Mouse (Mus musculus): ENCODE measurements around the gene Pcsk2. TPM values are rescaled to one million over a fixed set of nuclear protein-coding genes. Genes with fewer than 3 reads are reported as not detected.

Pcsk2 gene
- polyA plus RNA-seq, 1 experiment from 2014 or later = 2.2 TPM

DNA sequence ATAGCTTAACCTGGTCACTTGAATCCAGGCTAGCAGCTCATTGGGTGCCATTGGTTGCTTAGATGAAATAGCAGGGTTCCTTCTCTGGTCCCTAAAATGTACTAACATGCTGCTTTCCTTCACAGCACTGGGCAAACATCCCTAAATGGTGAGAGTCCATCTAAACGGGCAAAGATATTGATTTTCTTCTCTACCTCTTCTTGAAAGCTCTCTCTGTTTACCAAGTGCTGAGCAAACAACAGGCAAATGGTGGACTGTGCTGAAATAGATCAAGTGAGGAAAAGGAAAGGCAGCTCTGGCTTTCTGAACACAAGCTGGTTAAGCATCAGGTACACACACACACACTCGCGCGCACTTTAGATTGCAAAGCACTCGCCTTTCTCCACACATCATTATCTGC is 120.8 kb downstream of the Pcsk2 start:
- DNase-seq (ENCODE audit: low spot score) (no peak), ATAC-seq (replicated peaks; ENCODE audit: low FRiP score) (no peak)
- WGBS = 93% methylated on average over 5 of the region's 5 CpGs
- Histone ChIP-seq H3K36me3 (ENCODE audit: control insufficient read depth, insufficient read depth, low read length) (no peaks in the 10 kb centered on the region), H3K9me3 (ENCODE audit: control insufficient read depth, low read length) (no peaks in the 10 kb centered on the region), H3K27ac (ENCODE audit: low read depth, low read length) (no peak overlapping the region), H3K4me3 (ENCODE audit: low read depth, low read length) (no peak overlapping the region), H3K4me1 (replicated peaks; ENCODE audit: control insufficient read depth, insufficient read depth, low read length) (no peaks in the 10 kb centered on the region), H3K4me2 (ENCODE audit: low read depth, low read length, severe bottlenecking) (no peak overlapping the region), H3K27me3 (ENCODE audit: control insufficient read depth, insufficient read depth, low read length) (no peaks in the 10 kb centered on the region), H3K9ac (ENCODE audit: low read length) (no peak overlapping the region)

- Histone ChIP-seq H3K4me3 (ENCODE audit: low read depth, low read length) (no peak overlapping the region), H3K9ac (ENCODE audit: low read length) (no peak overlapping the region), H3K4me1 (replicated peaks; ENCODE audit: control insufficient read depth, insufficient read depth, low read length) (no peaks in the 10 kb centered on the region), H3K9me3 (ENCODE audit: control insufficient read depth, low read length) (no peaks in the 10 kb centered on the region), H3K36me3 (ENCODE audit: control insufficient read depth, insufficient read depth, low read length) (no peaks in the 10 kb centered on the region), H3K27ac (ENCODE audit: low read depth, low read length) (no peak overlapping the region), H3K27me3 (ENCODE audit: control insufficient read depth, insufficient read depth, low read length) (no peaks in the 10 kb centered on the region), H3K4me2 (ENCODE audit: low read depth, low read length, severe bottlenecking) (no peak overlapping the region)
- no peak for ATAC-seq (replicated peaks; ENCODE audit: low FRiP score)
- 93% methylated on average over 4 of the region's 4 CpGs for WGBS
- no peak for DNase-seq (ENCODE audit: low spot score)
These were observed 131.9 kb downstream of the Pcsk2 start for GRCm38 (mm10) chr2:143677869-143678268.

GRCm38 (mm10) chr2:143679513-143679912 is 133.6 kb downstream of the Pcsk2 start:
- DNase-seq (ENCODE audit: low spot score) (no peak), ATAC-seq (replicated peaks; ENCODE audit: low FRiP score) (no peak)
- H3K9ac ChIP-seq (ENCODE audit: low read length) = no peak overlapping the region
- no peaks in the 10 kb centered on the region for H3K36me3 ChIP-seq (ENCODE audit: control insufficient read depth, insufficient read depth, low read length)
- H3K4me2 ChIP-seq (ENCODE audit: low read depth, low read length, severe bottlenecking) = no peak overlapping the region
- no peaks in the 10 kb centered on the region for H3K27me3 ChIP-seq (ENCODE audit: control insufficient read depth, insufficient read depth, low read length)
- H3K27ac ChIP-seq (ENCODE audit: low read depth, low read length) = no peak overlapping the region
- 34% methylated on average over 2 of the region's 2 CpGs for WGBS
- H3K4me1 ChIP-seq (replicated peaks; ENCODE audit: control insufficient read depth, insufficient read depth, low read length) = no peaks in the 10 kb centered on the region
- no peak overlapping the region for H3K4me3 ChIP-seq (ENCODE audit: low read depth, low read length)
- H3K9me3 ChIP-seq (ENCODE audit: control insufficient read depth, low read length) = no peaks in the 10 kb centered on the region

- H3K27me3 ChIP-seq (ENCODE audit: control insufficient read depth, insufficient read depth, low read length) = no peaks in the 10 kb centered on the region
- DNase-seq (ENCODE audit: low spot score) (no peak), ATAC-seq (replicated peaks; ENCODE audit: low FRiP score) (0 out of 2 replicates have a peak, but pooled peaks have one; percentile 23)
- H3K9me3 ChIP-seq (ENCODE audit: control insufficient read depth, low read length) = no peaks in the 10 kb centered on the region
- no peak overlapping the region for H3K9ac ChIP-seq (ENCODE audit: low read length)
- 0 out of 2 replicates have a peak, but pooled peaks cover 2% of the 10 kb centered on the region for H3K4me1 ChIP-seq (replicated peaks; ENCODE audit: control insufficient read depth, insufficient read depth, low read length)
- no peak overlapping the region for H3K4me2 ChIP-seq (ENCODE audit: low read depth, low read length, severe bottlenecking)
- WGBS = 64% methylated on average over 8 of the region's 8 CpGs
- H3K27ac ChIP-seq (ENCODE audit: low read depth, low read length) = no peak overlapping the region
- H3K36me3 ChIP-seq (ENCODE audit: control insufficient read depth, insufficient read depth, low read length) = no peaks in the 10 kb centered on the region
- no peak overlapping the region for H3K4me3 ChIP-seq (ENCODE audit: low read depth, low read length)
These were observed 136.1 kb downstream of the Pcsk2 start for GRCm38 (mm10) chr2:143681873-143682555.

DNA sequence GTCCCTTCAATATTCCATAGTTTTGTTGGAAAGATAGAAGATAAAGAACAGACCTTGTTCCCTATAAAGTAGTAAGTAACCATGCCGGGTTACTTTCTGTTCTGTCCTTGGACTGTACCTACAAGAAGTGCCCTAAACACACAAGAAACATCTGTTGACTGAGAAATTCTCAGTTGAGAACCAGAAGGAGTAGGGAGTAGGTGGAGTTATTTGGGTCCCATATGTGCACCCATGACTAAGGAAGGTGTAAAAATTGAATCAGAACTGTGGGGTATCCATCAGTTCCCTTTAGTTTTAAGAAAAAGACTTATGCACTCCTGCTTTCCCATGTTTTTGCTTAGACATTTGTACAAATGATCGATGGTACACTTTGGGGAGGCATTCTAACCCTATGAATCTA is 137.6 kb downstream of the Pcsk2 start:
- 0 out of 2 replicates have a peak, but pooled peaks cover 2% of the 10 kb centered on the region for H3K4me1 ChIP-seq (replicated peaks; ENCODE audit: control insufficient read depth, insufficient read depth, low read length)
- ATAC-seq (replicated peaks; ENCODE audit: low FRiP score) (no peak), DNase-seq (ENCODE audit: low spot score) (no peak)
- no peak overlapping the region for H3K9ac ChIP-seq (ENCODE audit: low read length)
- no peaks in the 10 kb centered on the region for H3K27me3 ChIP-seq (ENCODE audit: control insufficient read depth, insufficient read depth, low read length)
- no peaks in the 10 kb centered on the region for H3K9me3 ChIP-seq (ENCODE audit: control insufficient read depth, low read length)
- no peak overlapping the region for H3K4me2 ChIP-seq (ENCODE audit: low read depth, low read length, severe bottlenecking)
- no peak overlapping the region for H3K4me3 ChIP-seq (ENCODE audit: low read depth, low read length)
- WGBS = 89% methylated on average over 2 of the region's 2 CpGs
- H3K27ac ChIP-seq (ENCODE audit: low read depth, low read length) = no peak overlapping the region
- no peaks in the 10 kb centered on the region for H3K36me3 ChIP-seq (ENCODE audit: control insufficient read depth, insufficient read depth, low read length)

- Histone ChIP-seq H3K4me1 (replicated peaks; ENCODE audit: control insufficient read depth, insufficient read depth, low read length) (no peaks in the 10 kb centered on the region), H3K4me3 (ENCODE audit: low read depth, low read length) (no peak overlapping the region), H3K27ac (ENCODE audit: low read depth, low read length) (no peak overlapping the region), H3K9ac (ENCODE audit: low read length) (no peak overlapping the region), H3K9me3 (ENCODE audit: control insufficient read depth, low read length) (no peaks in the 10 kb centered on the region), H3K36me3 (ENCODE audit: control insufficient read depth, insufficient read depth, low read length) (no peaks in the 10 kb centered on the region), H3K4me2 (ENCODE audit: low read depth, low read length, severe bottlenecking) (no peak overlapping the region), H3K27me3 (ENCODE audit: control insufficient read depth, insufficient read depth, low read length) (no peaks in the 10 kb centered on the region)
- no peak for DNase-seq (ENCODE audit: low spot score)
- no peak for ATAC-seq (replicated peaks; ENCODE audit: low FRiP score)
- WGBS = 65% methylated on average over 3 of the region's 3 CpGs
These were observed 145.3 kb downstream of the Pcsk2 start for GRCm38 (mm10) chr2:143691244-143691643.

DNA sequence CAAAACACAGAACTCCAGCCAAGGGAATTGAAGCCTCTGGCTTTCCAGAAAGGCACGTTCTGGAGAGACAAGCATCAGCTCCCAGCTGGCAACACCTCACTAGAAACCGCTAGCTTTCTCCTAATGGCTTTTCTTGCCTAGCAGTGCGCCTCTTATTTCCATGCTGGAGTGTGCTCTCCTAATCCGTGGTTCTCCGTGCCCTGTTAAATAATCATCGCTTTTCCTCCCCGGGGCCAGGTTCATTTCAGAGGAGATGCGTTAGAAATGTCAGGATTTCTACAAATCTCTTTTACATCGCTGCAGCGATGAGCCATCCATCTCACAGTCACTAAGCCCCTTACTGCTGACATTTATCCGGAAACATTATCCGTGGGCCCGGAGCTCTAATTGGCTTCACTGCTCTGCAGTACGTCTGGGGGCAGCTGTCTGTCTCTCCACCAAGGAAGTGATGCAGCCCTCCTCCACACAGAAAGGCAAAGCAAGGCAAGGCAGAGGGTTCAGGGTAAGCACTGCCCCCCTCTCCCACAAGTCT is 150.1 kb downstream of the Pcsk2 start:
- no peak overlapping the region for H3K4me3 ChIP-seq (ENCODE audit: low read depth, low read length)
- 78% methylated on average over 14 of the region's 14 CpGs for WGBS
- H3K36me3 ChIP-seq (ENCODE audit: control insufficient read depth, insufficient read depth, low read length) = no peaks in the 10 kb centered on the region
- ATAC-seq (replicated peaks; ENCODE audit: low FRiP score) (no peak), DNase-seq (ENCODE audit: low spot score) (no peak)
- no peaks in the 10 kb centered on the region for H3K9me3 ChIP-seq (ENCODE audit: control insufficient read depth, low read length)
- no peak overlapping the region for H3K9ac ChIP-seq (ENCODE audit: low read length)
- no peak overlapping the region for H3K4me2 ChIP-seq (ENCODE audit: low read depth, low read length, severe bottlenecking)
- no peaks in the 10 kb centered on the region for H3K4me1 ChIP-seq (replicated peaks; ENCODE audit: control insufficient read depth, insufficient read depth, low read length)
- H3K27ac ChIP-seq (ENCODE audit: low read depth, low read length) = no peak overlapping the region
- no peaks in the 10 kb centered on the region for H3K27me3 ChIP-seq (ENCODE audit: control insufficient read depth, insufficient read depth, low read length)

DNA sequence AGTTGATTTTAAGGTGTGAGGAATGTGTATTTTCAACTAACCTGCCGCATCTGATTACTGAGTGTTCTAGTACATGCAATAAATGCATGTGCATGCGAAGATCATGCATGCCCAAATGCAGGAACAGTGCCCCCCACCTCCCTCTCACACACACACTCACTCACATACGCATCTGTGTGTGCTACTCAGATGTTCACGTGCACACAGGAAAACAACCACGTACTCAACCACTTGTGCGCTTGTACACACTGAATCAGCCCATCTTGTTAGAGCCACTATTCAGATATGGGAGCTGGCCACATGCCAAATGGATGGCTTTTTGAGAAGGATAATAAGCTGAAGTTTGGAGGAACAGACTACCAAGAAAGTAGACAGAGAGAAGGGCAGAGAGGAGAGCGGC is 150.7 kb downstream of the Pcsk2 start:
- no peaks in the 10 kb centered on the region for H3K36me3 ChIP-seq (ENCODE audit: control insufficient read depth, insufficient read depth, low read length)
- no peak overlapping the region for H3K9ac ChIP-seq (ENCODE audit: low read length)
- ATAC-seq (replicated peaks; ENCODE audit: low FRiP score) = no peak

GRCm38 (mm10) chr2:143701141-143701540 is 155.2 kb downstream of the Pcsk2 start:
- Histone ChIP-seq H3K9me3 (ENCODE audit: control insufficient read depth, low read length) (no peaks in the 10 kb centered on the region), H3K9ac (ENCODE audit: low read length) (no peak overlapping the region), H3K4me2 (ENCODE audit: low read depth, low read length, severe bottlenecking) (no peak overlapping the region), H3K36me3 (ENCODE audit: control insufficient read depth, insufficient read depth, low read length) (no peaks in the 10 kb centered on the region), H3K4me3 (ENCODE audit: low read depth, low read length) (no peak overlapping the region), H3K27me3 (ENCODE audit: control insufficient read depth, insufficient read depth, low read length) (no peaks in the 10 kb centered on the region), H3K4me1 (replicated peaks; ENCODE audit: control insufficient read depth, insufficient read depth, low read length) (no peaks in the 10 kb centered on the region), H3K27ac (ENCODE audit: low read depth, low read length) (no peak overlapping the region)
- ATAC-seq (replicated peaks; ENCODE audit: low FRiP score) (no peak), DNase-seq (ENCODE audit: low spot score) (no peak)
- 83% methylated on average over 5 of the region's 5 CpGs for WGBS

More for the DNA sequence above, 150.7 kb downstream of the Pcsk2 start:
- H3K9me3 ChIP-seq (ENCODE audit: control insufficient read depth, low read length) = no peaks in the 10 kb centered on the region
- no peak overlapping the region for H3K4me3 ChIP-seq (ENCODE audit: low read depth, low read length)
- H3K4me1 ChIP-seq (replicated peaks; ENCODE audit: control insufficient read depth, insufficient read depth, low read length) = no peaks in the 10 kb centered on the region
- H3K4me2 ChIP-seq (ENCODE audit: low read depth, low read length, severe bottlenecking) = no peak overlapping the region
- WGBS = 93% methylated on average over 7 of the region's 7 CpGs
- H3K27ac ChIP-seq (ENCODE audit: low read depth, low read length) = no peak overlapping the region
- no peak for DNase-seq (ENCODE audit: low spot score)
- no peaks in the 10 kb centered on the region for H3K27me3 ChIP-seq (ENCODE audit: control insufficient read depth, insufficient read depth, low read length)

All from forebrain, embryonic 11.5 days (tissue).